Mouse (Mus musculus): ENCODE results near the gene P2ry12. TPM values are rescaled to one million over a fixed set of nuclear protein-coding genes. Genes with fewer than 3 reads are reported as not detected.

The P2ry12 gene
- total and polyA plus RNA-seq, 2 experiments from 2014 or later = 9.9 to 15.6 TPM

- no peaks in the 10 kb centered on the region for H3K4me1 ChIP-seq (ENCODE audit: insufficient read depth, low read length)
- no peak overlapping the region for H3K9ac ChIP-seq (replicated peaks; ENCODE audit: low read length, poor library complexity, severe bottlenecking)
- H3K27me3 ChIP-seq (ENCODE audit: insufficient read depth, low read length) = no peaks in the 10 kb centered on the region
- DNase-seq (ENCODE audit: low spot score) = no peak
- no peak for TF ChIP-seq CTCF (IDR thresholded peaks at IDR 0.05)
- no peaks in the 10 kb centered on the region for H3K9me3 ChIP-seq (ENCODE audit: low read length)
- no peak overlapping the region for H3K4me2 ChIP-seq (ENCODE audit: low read depth, low read length, poor library complexity, severe bottlenecking)
- H3K36me3 ChIP-seq (ENCODE audit: insufficient read depth, low read length) = peaks cover 3% of the 10 kb centered on the region; the same call in 1 of the 2 replicates
- no peak for ATAC-seq (ENCODE audit: low FRiP score)
- 84% methylated on average over 6 of the region's 6 CpGs for WGBS
- H3K4me3 ChIP-seq (ENCODE audit: low read depth, low read length) = no peak overlapping the region
- no peak overlapping the region for H3K27ac ChIP-seq (ENCODE audit: low read depth, low read length)
Measured at GRCm38 (mm10) chr3:59248031-59248430, 14.6 kb downstream of the P2ry12 start.

- Histone ChIP-seq H3K9me3 (ENCODE audit: low read length) (no peaks in the 10 kb centered on the region), H3K4me3 (ENCODE audit: low read depth, low read length) (no peak overlapping the region), H3K4me1 (ENCODE audit: insufficient read depth, low read length) (no peaks in the 10 kb centered on the region), H3K4me2 (ENCODE audit: low read depth, low read length, poor library complexity, severe bottlenecking) (no peak overlapping the region), H3K9ac (replicated peaks; ENCODE audit: low read length, poor library complexity, severe bottlenecking) (no peak overlapping the region), H3K36me3 (ENCODE audit: insufficient read depth, low read length) (peaks cover 3% of the 10 kb centered on the region; the same call in 1 of the 2 replicates), H3K27me3 (ENCODE audit: insufficient read depth, low read length) (no peaks in the 10 kb centered on the region), H3K27ac (ENCODE audit: low read depth, low read length) (no peak overlapping the region)
- no peak for DNase-seq (ENCODE audit: low spot score)
- no peak for ATAC-seq (ENCODE audit: low FRiP score)
- WGBS = 78% methylated on average over 6 of the region's 6 CpGs
- TF ChIP-seq CTCF (IDR thresholded peaks at IDR 0.05) = no peak
Measured at GRCm38 (mm10) chr3:59243384-59243783, 19.3 kb downstream of the P2ry12 start.

- no peak overlapping the region for H3K27ac ChIP-seq (ENCODE audit: low read depth, low read length)
- DNase-seq (ENCODE audit: low spot score) (no peak), ATAC-seq (ENCODE audit: low FRiP score) (no peak)
- H3K4me3 ChIP-seq (ENCODE audit: low read depth, low read length) = no peak overlapping the region
- H3K9me3 ChIP-seq (ENCODE audit: low read length) = no peaks in the 10 kb centered on the region
- 80% methylated on average over 5 of the region's 5 CpGs for WGBS
- H3K9ac ChIP-seq (replicated peaks; ENCODE audit: low read length, poor library complexity, severe bottlenecking) = no peak overlapping the region
- no peak overlapping the region for H3K4me2 ChIP-seq (ENCODE audit: low read depth, low read length, poor library complexity, severe bottlenecking)
- no peaks in the 10 kb centered on the region for H3K4me1 ChIP-seq (ENCODE audit: insufficient read depth, low read length)
- no peaks in the 10 kb centered on the region for H3K27me3 ChIP-seq (ENCODE audit: insufficient read depth, low read length)
- no peak for TF ChIP-seq CTCF (IDR thresholded peaks at IDR 0.05)
- H3K36me3 ChIP-seq (ENCODE audit: insufficient read depth, low read length) = no peaks in the 10 kb centered on the region
Measured at GRCm38 (mm10) chr3:59234878-59235277, 27.8 kb downstream of the P2ry12 start.

GRCm38 (mm10) chr3:59230912-59231311 lies 31.8 kb downstream of the P2ry12 start:
- no peaks in the 10 kb centered on the region for H3K36me3 ChIP-seq (ENCODE audit: insufficient read depth, low read length)
- H3K4me2 ChIP-seq (ENCODE audit: low read depth, low read length, poor library complexity, severe bottlenecking) = no peak overlapping the region
- ATAC-seq (ENCODE audit: low FRiP score) = no peak
- H3K9ac ChIP-seq (replicated peaks; ENCODE audit: low read length, poor library complexity, severe bottlenecking) = no peak overlapping the region
- no peaks in the 10 kb centered on the region for H3K27me3 ChIP-seq (ENCODE audit: insufficient read depth, low read length)
- WGBS = 75% methylated on average over 3 of the region's 3 CpGs
- no peak overlapping the region for H3K27ac ChIP-seq (ENCODE audit: low read depth, low read length)
- no peak overlapping the region for H3K4me3 ChIP-seq (ENCODE audit: low read depth, low read length)
- DNase-seq (ENCODE audit: low spot score) = no peak
- no peak for TF ChIP-seq CTCF (IDR thresholded peaks at IDR 0.05)
- no peaks in the 10 kb centered on the region for H3K9me3 ChIP-seq (ENCODE audit: low read length)
- H3K4me1 ChIP-seq (ENCODE audit: insufficient read depth, low read length) = no peaks in the 10 kb centered on the region

DNA sequence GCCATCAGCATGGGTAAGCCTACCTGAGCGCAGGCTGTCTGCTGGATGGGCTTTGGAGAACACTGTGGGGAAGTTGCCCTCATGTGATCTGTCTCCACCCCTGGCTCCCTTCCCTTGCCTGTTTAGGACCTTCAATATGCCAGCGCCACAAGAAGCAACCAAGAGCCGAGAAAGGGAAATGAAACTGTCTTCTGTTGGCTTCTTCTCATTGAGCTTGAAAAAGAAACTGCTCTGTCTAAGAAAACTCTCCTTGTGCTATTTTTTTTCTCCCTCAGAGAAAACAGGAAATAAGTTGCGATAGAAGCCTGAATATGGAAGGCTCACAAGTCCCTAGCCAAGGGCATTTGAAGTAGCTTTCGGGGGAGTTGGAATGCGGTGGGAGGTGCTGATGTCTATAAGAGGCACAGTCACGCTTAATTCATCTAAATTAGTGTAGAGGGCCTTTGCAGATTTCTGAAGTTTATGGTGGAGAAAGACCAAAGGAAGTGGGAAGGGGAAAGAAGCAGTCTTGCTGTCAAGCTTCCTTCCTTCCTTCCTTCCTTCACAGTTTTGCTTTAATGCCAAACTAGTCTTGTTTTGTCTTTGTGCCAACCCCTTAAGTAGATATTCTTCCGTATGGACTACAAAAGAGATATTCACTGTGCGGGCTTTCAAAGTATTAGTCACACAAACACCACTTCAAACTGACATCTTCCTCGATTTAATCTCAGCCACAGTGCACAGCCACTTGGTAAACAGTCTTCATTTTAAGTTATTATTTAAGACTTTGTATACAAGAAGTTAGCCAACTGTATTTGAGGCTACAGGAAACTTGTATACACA lies 33.7 kb downstream of the P2ry12 start:
- no peak for ATAC-seq (ENCODE audit: low FRiP score)
- no peak overlapping the region for H3K9ac ChIP-seq (replicated peaks; ENCODE audit: low read length, poor library complexity, severe bottlenecking)
- TF ChIP-seq CTCF (IDR thresholded peaks at IDR 0.05) = no peak
- H3K4me1 ChIP-seq (ENCODE audit: insufficient read depth, low read length) = no peaks in the 10 kb centered on the region
- H3K9me3 ChIP-seq (ENCODE audit: low read length) = no peaks in the 10 kb centered on the region
- H3K27ac ChIP-seq (ENCODE audit: low read depth, low read length) = no peak overlapping the region
- H3K36me3 ChIP-seq (ENCODE audit: insufficient read depth, low read length) = no peaks in the 10 kb centered on the region
- 49% methylated on average over 10 of the region's 10 CpGs for WGBS
- H3K4me3 ChIP-seq (ENCODE audit: low read depth, low read length) = no peak overlapping the region
- no peak for DNase-seq (ENCODE audit: low spot score)
- no peak overlapping the region for H3K4me2 ChIP-seq (ENCODE audit: low read depth, low read length, poor library complexity, severe bottlenecking)
- H3K27me3 ChIP-seq (ENCODE audit: insufficient read depth, low read length) = no peaks in the 10 kb centered on the region

- ATAC-seq (ENCODE audit: low FRiP score) = no peak
- H3K4me1 ChIP-seq (ENCODE audit: insufficient read depth, low read length) = no peaks in the 10 kb centered on the region
- no peaks in the 10 kb centered on the region for H3K9me3 ChIP-seq (ENCODE audit: low read length)
- no peak overlapping the region for H3K27ac ChIP-seq (ENCODE audit: low read depth, low read length)
- H3K27me3 ChIP-seq (ENCODE audit: insufficient read depth, low read length) = no peaks in the 10 kb centered on the region
- no peak overlapping the region for H3K4me2 ChIP-seq (ENCODE audit: low read depth, low read length, poor library complexity, severe bottlenecking)
- no peak overlapping the region for H3K9ac ChIP-seq (replicated peaks; ENCODE audit: low read length, poor library complexity, severe bottlenecking)
- no peak for TF ChIP-seq CTCF (IDR thresholded peaks at IDR 0.05)
- no peak overlapping the region for H3K4me3 ChIP-seq (ENCODE audit: low read depth, low read length)
- DNase-seq (ENCODE audit: low spot score) = no peak
- H3K36me3 ChIP-seq (ENCODE audit: insufficient read depth, low read length) = no peaks in the 10 kb centered on the region
- 95% methylated on average over 9 of the region's 9 CpGs for WGBS
Measured at GRCm38 (mm10) chr3:59227696-59228095, 35.0 kb downstream of the P2ry12 start.
